Mouse (Mus musculus): Measurements from ENCODE around the gene Phf13.

The Phf13 gene

DNA sequence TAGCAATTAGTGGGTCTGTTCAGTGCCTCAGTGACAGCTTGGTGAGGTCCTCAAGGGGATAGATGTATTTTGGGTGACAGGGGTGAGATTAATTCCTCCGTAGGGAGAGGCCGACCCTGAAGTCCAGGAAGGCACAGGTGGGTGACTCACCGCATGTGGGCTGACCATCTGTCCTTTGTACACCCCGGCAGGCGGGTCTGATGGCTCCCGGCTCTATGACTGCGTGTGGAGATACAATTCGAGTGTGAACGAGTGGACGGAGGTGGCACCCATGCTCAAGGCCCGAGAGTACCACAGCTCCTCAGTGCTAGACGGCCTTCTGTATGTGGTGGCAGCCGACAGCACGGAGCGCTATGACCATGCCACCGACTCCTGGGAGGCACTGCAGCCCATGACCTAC lies 16.1 kb upstream of the Phf13 start:
- no peak for DNase-seq

DNA sequence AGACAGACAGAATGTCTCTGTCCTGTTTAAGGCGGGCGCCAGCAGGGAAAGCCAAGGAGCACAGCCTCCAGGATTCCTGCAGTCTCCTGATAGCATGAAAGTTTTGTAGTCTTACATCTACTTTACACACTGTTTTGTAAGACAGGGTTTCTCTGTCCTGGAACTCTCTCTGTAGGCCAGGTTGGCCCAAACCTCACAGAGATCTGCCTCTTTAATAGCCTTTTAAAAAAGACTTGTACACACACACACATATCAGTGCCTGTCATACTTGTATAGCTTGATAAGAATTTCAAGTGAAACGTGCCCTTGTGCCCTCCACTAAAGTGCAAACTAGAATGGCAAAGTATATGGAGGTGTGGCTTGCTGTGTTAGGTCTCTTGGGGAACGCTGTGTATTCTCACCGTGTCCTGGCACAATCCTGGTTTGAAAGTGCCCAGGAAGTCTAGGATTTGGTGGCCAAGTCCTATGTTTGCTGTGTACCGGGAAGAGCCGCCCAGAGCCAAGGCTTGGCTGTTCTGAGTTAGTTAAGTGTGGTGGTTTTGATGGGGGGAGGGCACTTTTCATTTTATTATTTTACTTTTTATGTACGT lies 15.2 kb upstream of the Phf13 start:
- no peak for DNase-seq

GRCm38 (mm10) chr4:152010707-152011134 lies 14.7 kb upstream of the Phf13 start:
- DNase-seq = peak; percentile 57

- DNase-seq = peak; percentile 75
These were observed 14.1 kb upstream of the Phf13 start for GRCm38 (mm10) chr4:152010091-152010706.

DNA sequence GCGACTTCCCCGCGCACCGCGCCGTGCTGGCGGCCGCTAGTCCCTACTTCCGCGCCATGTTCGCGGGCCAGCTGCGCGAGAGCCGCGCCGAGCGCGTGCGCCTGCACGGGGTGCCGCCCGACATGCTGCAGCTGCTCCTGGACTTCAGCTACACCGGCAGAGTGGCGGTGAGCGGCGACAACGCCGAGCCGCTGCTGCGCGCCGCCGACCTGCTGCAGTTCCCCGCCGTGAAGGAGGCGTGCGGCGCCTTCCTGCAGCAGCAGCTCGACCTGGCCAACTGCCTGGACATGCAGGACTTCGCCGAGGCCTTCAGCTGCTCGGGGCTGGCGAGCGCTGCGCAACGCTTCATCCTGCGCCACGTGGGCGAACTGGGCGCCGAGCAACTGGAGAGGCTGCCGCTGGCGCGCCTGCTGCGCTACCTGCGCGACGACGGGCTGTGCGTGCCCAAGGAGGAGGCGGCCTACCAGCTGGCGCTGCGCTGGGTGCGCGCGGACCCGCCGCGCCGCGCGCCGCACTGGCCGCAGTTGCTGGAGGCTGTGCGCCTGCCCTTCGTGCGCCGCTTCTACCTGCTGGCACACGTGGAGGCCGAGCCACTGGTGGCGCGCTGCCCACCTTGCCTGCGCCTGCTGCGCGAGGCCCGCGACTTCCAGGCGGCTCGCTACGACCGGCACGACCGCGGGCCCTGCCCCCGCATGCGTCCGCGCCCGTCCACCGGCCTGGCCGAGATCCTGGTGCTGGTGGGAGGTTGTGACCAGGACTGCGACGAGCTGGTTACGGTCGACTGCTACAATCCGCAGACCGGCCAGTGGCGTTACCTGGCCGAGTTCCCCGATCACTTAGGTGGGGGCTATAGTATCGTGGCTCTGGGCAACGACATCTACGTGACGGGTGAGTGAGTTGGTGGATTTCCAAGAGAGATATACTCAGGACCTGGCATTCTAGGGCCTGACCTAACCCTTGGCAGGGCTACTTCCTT lies 13.3 kb upstream of the Phf13 start:
- peak; percentile 66 for DNase-seq

GRCm38 (mm10) chr4:152008622-152009075 lies 12.6 kb upstream of the Phf13 start, which contains the start of gene Klhl21:
Klhl21 (plus strand) TSS chr4:152008803.
- DNase-seq = peak; percentile 94

DNA sequence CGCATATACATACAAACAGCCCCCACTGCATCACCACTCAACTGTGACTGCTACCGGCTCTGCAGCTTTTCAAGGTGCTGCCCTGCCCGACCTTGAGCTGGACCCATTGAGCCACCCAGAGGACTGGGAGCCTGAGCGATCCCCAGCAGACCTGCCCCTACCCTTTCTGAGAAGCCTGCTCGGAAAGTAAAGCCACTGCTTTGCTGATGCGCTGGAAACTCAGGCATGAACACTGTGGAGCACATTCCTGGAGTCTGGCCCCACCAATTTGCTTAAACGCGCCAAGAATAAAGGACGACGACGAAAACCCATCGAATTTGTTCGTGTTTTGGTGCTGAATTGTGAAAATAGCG lies 12.1 kb upstream of the Phf13 start:
- peak; percentile 53 for DNase-seq

DNA sequence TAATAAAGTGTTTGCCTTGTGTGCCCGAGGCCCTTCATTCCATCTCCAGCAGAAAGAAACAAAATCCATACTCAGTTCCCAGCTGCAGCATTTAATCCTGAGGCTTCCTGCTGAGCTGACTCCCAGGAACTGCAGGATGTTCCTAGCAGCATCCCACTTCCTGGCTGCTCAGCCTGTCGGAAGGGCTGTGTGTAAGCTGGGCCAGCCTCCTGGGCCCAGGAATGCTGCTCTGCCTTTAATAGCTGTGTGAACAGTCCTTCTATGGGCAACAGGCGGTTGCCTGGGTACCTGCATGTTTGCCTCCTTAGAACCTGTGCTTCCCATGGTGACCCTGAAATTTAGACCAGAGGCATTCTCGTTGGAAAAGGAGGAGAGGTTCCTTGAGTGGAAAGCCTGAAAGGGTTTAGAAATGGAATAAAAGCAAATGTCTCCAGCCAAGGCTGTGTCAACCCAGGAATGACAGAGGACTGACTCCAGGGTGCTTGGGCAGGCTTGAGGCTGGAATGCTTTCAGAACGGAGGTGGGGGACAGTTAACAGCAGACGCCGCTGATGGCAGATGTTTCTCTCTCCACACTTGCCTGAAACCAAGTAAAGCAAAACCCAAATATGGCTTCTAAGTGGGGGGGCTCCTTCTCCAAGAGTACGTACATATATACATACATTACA lies 11.6 kb upstream of the Phf13 start:
- peak; percentile 70 for DNase-seq

DNA sequence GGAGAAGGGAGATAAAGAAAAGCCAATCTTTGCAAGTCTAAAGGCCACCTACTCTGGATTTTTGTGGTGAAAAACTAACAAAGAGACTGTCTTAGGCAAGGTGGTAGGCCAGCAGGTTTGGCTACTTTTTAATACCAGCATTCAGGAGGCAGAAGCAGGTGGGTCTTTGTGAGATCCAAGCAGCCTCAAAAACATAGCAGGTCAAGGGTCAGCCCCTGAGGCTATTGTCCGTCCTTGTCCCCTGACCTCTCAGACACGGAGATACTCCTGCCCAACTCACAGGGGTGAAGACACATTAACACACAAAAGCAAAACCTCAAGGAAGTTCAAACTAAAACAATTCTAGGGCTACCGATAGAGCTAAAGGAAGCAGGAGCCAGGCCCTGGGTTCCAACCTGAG lies 10.8 kb upstream of the Phf13 start:
- DNase-seq = no peak

DNA sequence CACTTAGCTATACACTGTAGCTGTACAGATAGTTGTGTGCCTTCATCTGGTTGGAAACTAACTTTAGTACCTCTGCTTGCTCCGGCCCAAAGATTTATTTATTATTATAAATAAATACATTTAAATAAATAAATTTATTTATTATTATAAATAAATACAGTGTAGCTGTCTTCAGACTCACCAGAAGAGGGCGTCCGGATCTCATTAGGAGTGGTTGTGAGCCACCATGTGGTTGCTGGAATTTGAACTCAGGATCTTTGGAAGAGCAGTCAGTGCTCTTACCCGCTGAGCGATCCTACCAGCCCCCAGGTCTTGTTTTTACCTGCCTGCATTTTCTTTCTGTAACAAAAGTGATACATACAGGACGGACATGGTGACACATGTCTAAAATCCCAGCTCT lies 10.1 kb upstream of the Phf13 start:
- no peak for DNase-seq

- no peak for DNase-seq
These were observed 6.0 kb upstream of the Phf13 start for GRCm38 (mm10) chr4:152002063-152002462.

DNA sequence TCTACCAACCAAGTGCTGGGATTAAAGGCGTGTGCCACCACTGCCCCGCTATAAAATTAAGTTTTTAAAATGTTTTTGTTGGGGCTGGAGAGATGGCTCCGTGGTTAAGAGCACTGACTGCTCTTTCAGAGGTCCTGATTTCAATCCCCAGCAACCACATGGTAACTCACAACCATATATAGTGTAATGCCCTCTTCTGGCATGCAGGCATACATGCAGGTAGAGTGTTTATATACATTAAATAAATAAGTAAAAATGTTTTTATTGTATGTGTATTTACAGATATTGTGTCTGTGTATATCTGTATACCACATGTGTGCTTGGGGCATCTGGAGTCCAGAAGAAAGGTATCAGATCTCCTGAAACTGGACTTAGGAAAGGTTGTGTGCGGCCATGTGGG lies 5.3 kb upstream of the Phf13 start:
- DNase-seq = no peak

- DNase-seq = no peak
These were observed 4.8 kb upstream of the Phf13 start for GRCm38 (mm10) chr4:152000906-152001305.

DNA sequence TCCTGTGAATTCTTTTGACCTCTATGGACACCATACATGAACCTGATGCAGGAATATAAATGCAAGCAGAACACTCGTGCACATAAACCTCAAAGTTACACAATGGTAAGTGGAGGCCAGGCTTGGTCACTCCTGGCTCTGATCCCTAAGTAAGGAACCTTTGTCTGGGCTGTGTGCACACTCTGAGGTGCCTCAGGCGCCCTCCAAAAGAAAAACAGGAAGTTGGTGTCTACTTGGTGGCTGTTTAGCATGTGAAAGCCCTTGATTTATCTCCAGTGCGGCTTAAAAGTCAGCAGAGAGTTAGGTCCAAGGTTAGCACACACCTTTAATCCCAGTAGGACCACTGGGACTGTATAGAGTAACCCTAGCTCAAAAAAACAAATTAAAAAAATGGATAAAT lies 3.4 kb upstream of the Phf13 start:
- DNase-seq = no peak

DNA sequence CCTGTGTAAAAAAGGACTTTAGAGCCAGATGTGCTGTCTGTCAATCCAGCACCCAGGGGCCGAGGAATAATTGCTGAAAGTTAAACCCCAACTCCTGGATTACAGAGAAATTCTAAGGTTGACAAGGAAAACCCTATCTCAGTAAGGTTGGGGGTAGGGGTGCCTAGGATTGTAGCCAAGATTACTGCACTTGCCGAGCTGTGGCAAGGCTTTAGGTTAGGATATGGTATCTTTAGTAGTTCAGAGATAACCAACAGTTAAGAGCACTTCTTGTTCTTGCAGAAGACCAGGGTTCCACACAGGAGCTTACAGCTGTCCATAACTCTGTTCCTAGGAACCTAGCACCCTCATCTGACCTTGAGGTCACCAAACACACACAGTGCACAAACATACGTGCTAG lies 1.6 kb upstream of the Phf13 start:
- DNase-seq = no peak

GRCm38 (mm10) chr4:151996951-151997222 lies 829 bp upstream of the Phf13 start:
- DNase-seq = no peak

DNA sequence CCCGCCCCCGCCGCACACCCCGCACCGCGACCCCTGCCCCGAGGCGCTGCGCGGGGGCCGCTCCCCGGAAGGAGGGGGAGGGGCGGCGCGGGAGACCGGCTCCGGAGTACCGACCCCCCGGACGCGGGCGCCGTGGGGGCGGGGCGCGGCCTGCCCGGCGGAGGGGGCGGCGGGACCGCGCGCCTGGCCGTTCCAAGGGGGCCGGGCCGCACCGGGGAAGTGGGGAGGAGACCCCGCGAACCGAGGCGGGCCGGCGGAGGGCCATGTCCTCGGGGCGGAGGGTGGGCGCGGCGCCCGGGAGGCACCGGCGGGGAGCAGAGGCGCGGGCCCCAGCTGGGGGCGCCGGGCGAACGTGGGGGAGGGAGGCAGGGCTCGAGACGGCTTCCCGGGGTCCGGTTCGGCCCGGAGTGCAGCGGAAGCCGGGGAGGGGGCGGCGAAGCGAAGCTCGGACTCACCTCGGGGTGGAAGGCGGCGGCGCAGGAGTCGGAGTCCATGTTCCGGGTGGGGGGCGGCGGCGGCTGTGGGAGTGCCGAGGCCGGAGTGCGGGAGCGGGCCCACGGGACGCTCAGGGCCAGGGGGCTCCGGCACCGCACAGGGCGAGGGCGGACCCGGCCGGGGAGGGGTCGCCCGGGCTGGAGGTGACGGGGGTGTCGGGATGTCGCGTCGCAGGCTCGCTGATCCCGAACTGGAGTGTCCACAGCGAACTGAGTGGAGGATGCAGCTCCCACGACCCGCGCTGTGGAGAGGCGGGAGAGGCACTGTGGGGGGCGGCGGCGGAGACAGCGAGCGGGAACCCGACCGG lies 486 bp downstream of the Phf13 start:
- DNase-seq = no peak

DNA sequence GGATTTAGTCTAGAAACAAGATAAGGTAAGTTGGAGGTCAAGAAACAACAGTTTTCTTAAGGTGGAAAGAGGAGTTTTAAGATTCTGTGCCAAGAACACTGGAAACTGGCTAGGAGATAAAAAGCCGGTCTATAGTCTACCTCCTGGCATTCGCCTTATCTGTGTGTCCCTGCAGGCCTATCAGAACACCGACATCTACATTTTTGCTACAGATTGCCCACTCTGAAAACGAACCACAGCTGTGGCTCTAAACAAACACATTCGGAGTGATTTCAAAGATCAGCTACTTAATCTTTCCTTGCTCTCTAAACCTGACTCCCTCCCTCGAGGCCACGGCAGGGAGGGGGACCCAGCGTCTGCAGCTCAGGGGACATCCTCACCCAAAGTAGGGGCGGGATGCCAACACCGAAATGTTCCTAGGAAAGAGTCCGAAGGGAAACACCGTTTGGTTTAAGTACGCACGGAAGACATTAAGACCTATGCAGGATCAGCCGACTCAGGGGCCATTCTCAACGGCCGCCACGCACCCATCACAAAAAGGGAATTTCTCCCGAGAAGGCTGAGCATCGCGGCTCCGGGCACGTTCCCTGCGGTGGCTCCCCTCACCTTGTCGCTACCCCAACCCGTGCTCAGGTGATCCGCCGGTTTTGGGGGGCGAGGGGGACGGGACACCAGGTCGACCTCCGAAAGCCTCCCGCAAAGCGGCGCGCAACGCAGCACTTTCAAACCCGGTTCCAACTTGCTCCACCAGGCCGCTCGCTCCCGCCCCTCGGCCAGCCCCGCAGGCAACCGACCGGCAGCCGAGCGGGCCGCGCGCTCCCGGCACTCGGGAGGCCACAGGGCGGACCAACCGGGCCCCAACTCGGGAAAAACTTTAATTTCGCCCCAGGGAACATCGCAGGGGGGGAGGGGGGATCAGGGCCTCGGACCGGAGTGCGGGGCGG lies 1.6 kb downstream of the Phf13 start:
- no peak for DNase-seq

DNA sequence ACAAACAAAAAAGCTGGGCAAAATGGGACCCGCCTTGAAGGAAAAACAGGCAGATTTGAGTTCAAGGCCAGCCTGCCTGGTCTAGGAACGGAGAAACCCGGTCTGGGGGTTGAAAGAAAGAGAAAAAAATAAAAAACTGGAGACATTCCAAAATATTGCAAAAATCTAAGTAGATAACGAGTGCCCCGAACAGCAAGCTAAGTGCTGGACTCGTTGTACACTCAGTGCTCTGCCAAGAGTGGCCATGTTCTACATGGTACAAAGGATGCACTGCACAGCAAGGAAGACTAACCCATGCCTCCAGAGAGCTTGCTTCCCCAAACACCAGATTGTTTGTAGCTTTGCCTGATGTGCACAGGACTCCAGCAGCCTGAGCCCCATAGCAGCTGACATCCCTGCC lies 3.0 kb downstream of the Phf13 start:
- no peak for DNase-seq

- DNase-seq = no peak
These were observed 4.0 kb downstream of the Phf13 start for GRCm38 (mm10) chr4:151992091-151992490.

DNA sequence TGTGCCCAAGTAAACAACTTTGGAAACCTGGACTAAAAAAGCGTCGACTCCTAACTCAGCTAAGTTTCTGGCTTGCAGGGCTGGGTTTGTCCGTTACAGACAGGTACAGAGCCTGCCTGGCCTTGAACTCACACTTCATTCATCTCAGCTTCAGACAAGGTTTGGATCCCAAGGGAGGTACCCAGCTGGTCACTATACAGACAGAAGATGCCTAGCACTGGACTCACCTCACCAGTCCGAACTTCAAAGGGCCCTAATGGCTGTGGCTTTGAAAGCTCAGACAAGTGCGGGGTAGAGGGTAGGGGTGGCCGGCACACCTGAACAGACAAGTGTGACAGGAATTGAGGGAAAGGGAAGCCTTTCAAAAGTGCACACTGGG lies 7.0 kb downstream of the Phf13 start:
- DNase-seq = no peak

All from kidney, adult 11 months (tissue).